In genomic region chr14:52044901-52045678, GRCm38 (mm10) we compare ENCODE assay signal across 9 mouse cellular contexts. TPM values are rescaled to one million over a fixed set of nuclear protein-coding genes. Genes with fewer than 3 reads are reported as not detected.
DNase-seq lines count a peak whose midpoint lies in the region; ATAC-seq and TF ChIP-seq lines count a peak whose summit lies in the region.
"Had no signal": no experiment of that assay in that cellular context is flagged by ENCODE, and none has a peak within 500 bp of the region (broad histone marks: within the 10 kb centered on the region; RNA-seq: fewer than 3 reads in every experiment).

No protein-coding gene starts in this region.

- H3K4me1 ChIP-seq in ES-Bruce4 (ENCODE audit: control insufficient read depth, insufficient read depth, low read length): peaks cover 2% of the 10 kb centered on the region
- no peaks in the 10 kb centered on the region; the same call in 1 of the 2 replicates for H3K4me1 ChIP-seq in liver, embryonic 16.5 days (ENCODE audit: control insufficient read depth, low read depth, low read length)
- H3K4me1 ChIP-seq in neural tube, embryonic 15.5 days: peaks cover 10% of the 10 kb centered on the region; the same call in 1 of the 2 replicates

- ATAC-seq in common myeloid progenitor, adult 5-6 weeks (replicated peaks; ENCODE audit: low read depth, poor library complexity, severe bottlenecking): peak; percentile 94
- ATAC-seq in liver, embryonic 16.5 days (ENCODE audit: low read depth): peak; percentile 32; the same call in 1 of the 2 replicates
- peak; percentile 65; the same call in 1 of the 2 replicates for ATAC-seq in neural tube, embryonic 15.5 days (ENCODE audit: low FRiP score)

- H3K9me3 ChIP-seq in ES-Bruce4 (replicated peaks; ENCODE audit: control insufficient read depth, insufficient read depth, low read length, poor library complexity, severe bottlenecking): no peaks in the 10 kb centered on the region
- H3K9me3 ChIP-seq in liver, embryonic 16.5 days (replicated peaks; ENCODE audit: control insufficient read depth, low read length): no peaks in the 10 kb centered on the region
- H3K9me3 ChIP-seq in neural tube, embryonic 15.5 days (replicated peaks): no peaks in the 10 kb centered on the region

- TF ChIP-seq EP300 in ES-Bruce4 (IDR thresholded peaks at IDR 0.05; ENCODE audit: insufficient read depth, low read depth, low read length): no peak

- DNase-seq in heart, adult 11 months: peak; percentile 80
- no peak for DNase-seq in heart, adult 8-10 months (ENCODE audit: low spot score)
- DNase-seq in heart, postnatal 4 days: peak; percentile 45
- no peak for DNase-seq in gastrocnemius, adult 18-20 months (ENCODE audit: low spot score)

- no peak overlapping the region for H3K27ac ChIP-seq in ES-Bruce4 (ENCODE audit: insufficient read depth, low read length)
- no peak overlapping the region for H3K27ac ChIP-seq in liver, embryonic 16.5 days (ENCODE audit: low read length)
- H3K27ac ChIP-seq in neural tube, embryonic 15.5 days (replicated peaks): no peak overlapping the region

- whole genome bisulfite sequencing in liver, embryonic 16.5 days (ENCODE audit: insufficient replicate concordance): 4% methylated on average over 8 of the region's 8 CpGs
- WGBS in neural tube, embryonic 15.5 days: 5% methylated on average over 8 of the region's 8 CpGs

- TF ChIP-seq POLR2A in ES-Bruce4 (IDR thresholded peaks at IDR 0.05; ENCODE audit: insufficient read depth, low read length): no peak

- H3K4me2 ChIP-seq in liver, embryonic 16.5 days (ENCODE audit: low read depth, low read length): no peak overlapping the region; the same call in 1 of the 2 replicates
- no peak overlapping the region for H3K4me2 ChIP-seq in neural tube, embryonic 15.5 days

- no peak overlapping the region for H3K9ac ChIP-seq in ES-Bruce4 (ENCODE audit: low read depth, poor library complexity, severe bottlenecking)
- no peak overlapping the region for H3K9ac ChIP-seq in liver, embryonic 16.5 days (ENCODE audit: low read depth, low read length)
- no peak overlapping the region for H3K9ac ChIP-seq in neural tube, embryonic 15.5 days (replicated peaks)

- H3K36me3 ChIP-seq in ES-Bruce4 (ENCODE audit: control insufficient read depth, insufficient read depth, low read length, poor library complexity, severe bottlenecking): no peaks in the 10 kb centered on the region
- H3K36me3 ChIP-seq in liver, embryonic 16.5 days (ENCODE audit: control insufficient read depth, insufficient read depth): no peaks in the 10 kb centered on the region
- H3K36me3 ChIP-seq in neural tube, embryonic 15.5 days: no peaks in the 10 kb centered on the region

- no peaks in the 10 kb centered on the region; the same call in 1 of the 2 replicates for H3K27me3 ChIP-seq in ES-Bruce4 (ENCODE audit: control insufficient read depth, insufficient read depth, low read length, poor library complexity, severe bottlenecking)
- H3K27me3 ChIP-seq in liver, embryonic 16.5 days (ENCODE audit: control insufficient read depth, insufficient read depth, low read depth, low read length): no peaks in the 10 kb centered on the region
- H3K27me3 ChIP-seq in neural tube, embryonic 15.5 days (replicated peaks): no peaks in the 10 kb centered on the region

- no peak overlapping the region for H3K4me3 ChIP-seq in ES-Bruce4 (ENCODE audit: low read depth, low read length)
- no peak overlapping the region for H3K4me3 ChIP-seq in liver, embryonic 16.5 days (ENCODE audit: low read depth, low read length)
- no peak overlapping the region for H3K4me3 ChIP-seq in neural tube, embryonic 15.5 days (replicated peaks)

- TF ChIP-seq CTCF in ES-Bruce4 (IDR thresholded peaks at IDR 0.05; ENCODE audit: low read depth, low read length): peak; percentile 58

RNA-seq across cellular contexts. Expression of gene Olfr221, which starts 2.8 kb away (rescaled TPM):
- total RNA-seq in heart, adult 8-10 months (2022): not detected
- polyA plus RNA-seq in ES-Bruce4 (2011; ENCODE audit: insufficient read depth, insufficient read length, low read depth, missing spikeins): not detected in 2 replicates
- total RNA-seq in common myeloid progenitor, adult 5-6 weeks (2017): not detected in 2 replicates
- not detected for total RNA-seq in heart, postnatal 4 days (2021)
- polyA plus RNA-seq in liver, embryonic 16.5 days (2015; fragmentation: Nextera tagmentation; extraction: Ambion mirVana): not detected in 2 replicates
- not detected in 2 replicates for polyA plus RNA-seq in neural tube, embryonic 15.5 days (2015; fragmentation: Nextera tagmentation; extraction: Ambion mirVana)
- not detected for total RNA-seq in gastrocnemius, adult 18-20 months (2021)
- total RNA-seq: left cerebral cortex, postnatal 10 days had no signal

RNA-seq across cellular contexts. Expression of gene Zfp219, which starts 24.6 kb away (rescaled TPM):
- 10 to 100 TPM; 22.5 to 29.9 (median 24.6) TPM for total RNA-seq in heart, adult 8-10 months (2022)
- 64.5 and 69.1 TPM in 2 replicates for polyA plus RNA-seq in ES-Bruce4 (2011; ENCODE audit: insufficient read depth, insufficient read length, low read depth, missing spikeins)
- 9.8 and 14.0 TPM in 2 replicates for total RNA-seq in common myeloid progenitor, adult 5-6 weeks (2017)
- total RNA-seq in heart, postnatal 4 days (2021): 10 to 100 TPM; 37.5 to 42.0 TPM
- polyA plus RNA-seq in liver, embryonic 16.5 days (2015; fragmentation: Nextera tagmentation; extraction: Ambion mirVana): 7.4 and 8.9 TPM in 2 replicates
- polyA plus RNA-seq in neural tube, embryonic 15.5 days (2015; fragmentation: Nextera tagmentation; extraction: Ambion mirVana): 25.3 and 28.6 TPM in 2 replicates
- 10 to 100 TPM; 11.1 to 14.4 TPM for total RNA-seq in gastrocnemius, adult 18-20 months (2021)

RNA-seq across cellular contexts. Expression of gene Tmem253, which starts 29.6 kb away (rescaled TPM):
- 1 to 10 TPM; 1.6 to 4.4 (median 2.5) TPM for total RNA-seq in heart, adult 8-10 months (2022)
- polyA plus RNA-seq in ES-Bruce4 (2011; ENCODE audit: insufficient read depth, insufficient read length, low read depth, missing spikeins): 1.3 and 1.9 TPM in 2 replicates
- total RNA-seq in common myeloid progenitor, adult 5-6 weeks (2017): not detected in 2 replicates
- total RNA-seq in heart, postnatal 4 days (2021): 1 to 10 TPM; 1.4 to 1.8 TPM
- 0.15 and 0.28 TPM in 2 replicates for polyA plus RNA-seq in liver, embryonic 16.5 days (2015; fragmentation: Nextera tagmentation; extraction: Ambion mirVana)
- polyA plus RNA-seq in neural tube, embryonic 15.5 days (2015; fragmentation: Nextera tagmentation; extraction: Ambion mirVana): 0.88 and 1.4 TPM in 2 replicates
- 1 to 10 TPM in 1 of 2 experiments, under 1 TPM in 1; 0.84 to 1.2 TPM for total RNA-seq in gastrocnemius, adult 18-20 months (2021)
- total RNA-seq: left cerebral cortex, postnatal 10 days had no signal

RNA-seq across cellular contexts. Expression of gene Hnrnpc, which starts 58.7 kb away (rescaled TPM):
- total RNA-seq in heart, adult 8-10 months (2022): 100 to 1,000 TPM; 126 to 132 (median 128) TPM
- polyA plus RNA-seq in ES-Bruce4 (2011; ENCODE audit: insufficient read depth, insufficient read length, low read depth, missing spikeins): 949 and 975 TPM in 2 replicates
- 700 and 803 TPM in 2 replicates for total RNA-seq in common myeloid progenitor, adult 5-6 weeks (2017)
- total RNA-seq in heart, postnatal 4 days (2021): 100 to 1,000 TPM; 183 to 190 TPM
- polyA plus RNA-seq in liver, embryonic 16.5 days (2015; fragmentation: Nextera tagmentation; extraction: Ambion mirVana): 202 and 237 TPM in 2 replicates
- 424 and 500 TPM in 2 replicates for polyA plus RNA-seq in neural tube, embryonic 15.5 days (2015; fragmentation: Nextera tagmentation; extraction: Ambion mirVana)
- total RNA-seq in gastrocnemius, adult 18-20 months (2021): 10 to 100 TPM; 71.5 to 86.7 TPM

Comparison
In these comparisons a context has a peak if more than half of its experiments do, and no peak if none do; other contexts are left out.
1. DNase-seq: peak in heart, adult 11 months (single experiment) and heart, postnatal 4 days (single experiment); none in heart, adult 8-10 months (single experiment) and gastrocnemius, adult 18-20 months (single experiment).
2. ATAC-seq: peak in every context shown above with its lines; median percentile 94 in common myeloid progenitor, adult 5-6 weeks; 65 in neural tube, embryonic 15.5 days; 32 in liver, embryonic 16.5 days.